Mouse (Mus musculus): ENCODE results near the gene Slc16a4.

DNA sequence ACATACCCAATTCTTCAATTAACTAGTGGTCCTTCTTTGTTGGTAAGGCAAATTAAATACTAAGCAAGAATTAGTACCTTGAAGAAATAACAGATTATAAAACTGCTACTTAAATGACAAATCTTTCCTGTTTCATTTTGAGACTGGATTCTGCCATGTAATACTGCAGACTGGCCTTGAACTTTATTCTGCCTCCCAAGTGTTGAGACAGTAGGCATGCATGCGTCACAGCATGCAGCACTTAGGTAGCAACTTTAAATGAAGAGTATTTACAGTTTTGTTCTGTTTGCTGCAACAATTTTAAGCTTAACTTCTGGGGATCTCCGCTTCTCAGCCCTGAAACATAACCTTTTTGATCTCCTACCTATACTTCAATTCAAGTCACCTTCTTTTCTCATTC, 30.1 kb downstream of the Slc16a4 start:
- no peak for TF ChIP-seq POLR2A (IDR thresholded peaks at IDR 0.05; ENCODE audit: insufficient read length, low read depth)
- TF ChIP-seq E2F4 (IDR thresholded peaks at IDR 0.05; ENCODE audit: insufficient read depth) = no peak
- no peak for TF ChIP-seq USF1 (IDR thresholded peaks at IDR 0.05; ENCODE audit: low read depth)
- no peak for TF ChIP-seq POLR2AphosphoS2 (IDR thresholded peaks at IDR 0.05; ENCODE audit: insufficient read length, low read depth)
- TF ChIP-seq SRF (IDR thresholded peaks at IDR 0.05; ENCODE audit: control insufficient read depth, insufficient read length, low read depth) = no peak
- no peak for TF ChIP-seq TCF3 (IDR thresholded peaks at IDR 0.05; ENCODE audit: insufficient read length, low read depth)
- TF ChIP-seq TCF12 (IDR thresholded peaks at IDR 0.05; ENCODE audit: insufficient read depth, poor library complexity, severe bottlenecking) = no peak
- no peak for TF ChIP-seq MYOG (IDR thresholded peaks at IDR 0.05; ENCODE audit: control insufficient read depth in 1 of 3, insufficient read depth in 1 of 3, insufficient read length in 2 of 3, low read depth in 2 of 3)
- no peak for TF ChIP-seq MYOD1 (IDR thresholded peaks at IDR 0.05; ENCODE audit: control insufficient read depth in 1 of 3, insufficient read length in 2 of 3, low read depth in 2 of 3)
- TF ChIP-seq CEBPB (IDR thresholded peaks at IDR 0.05; ENCODE audit: insufficient read depth, poor library complexity, severe bottlenecking) = no peak
- TF ChIP-seq MAX (IDR thresholded peaks at IDR 0.05; ENCODE audit: low read depth) = no peak

Measured in myocyte (in vitro differentiated cells).